Comparison of ENCODE assay signal across 8 mouse cellular contexts in genomic region chr12:24741535-24741934, GRCm38 (mm10). TPM values are rescaled to one million over a fixed set of nuclear protein-coding genes. Genes with fewer than 3 reads are reported as not detected.
DNase-seq lines count a peak whose midpoint lies in the region; ATAC-seq and TF ChIP-seq lines count a peak whose summit lies in the region.
"Not testable (repeated sequence)": the region's sequence is repeated elsewhere in the genome, so short reads cannot be mapped to it uniquely, and the experiment has no call there.

No protein-coding gene starts in this region.

- not testable (repeated sequence) for H3K9ac ChIP-seq in intestine, postnatal 0 days (ENCODE audit: low read depth, low read length); lung, embryonic 14.5 days

- DNase-seq in A20 (ENCODE audit: low read depth, low spot score), result peak; percentile 55
- not testable (repeated sequence) for DNase-seq in G1E (ENCODE audit: low spot score); brain, embryonic 14.5 days (ENCODE audit: low read depth)
- DNase-seq in forelimb bud, embryonic 11.5 days (ENCODE audit: low read depth, low spot score), result peak; percentile 39
- DNase-seq in lung, embryonic 14.5 days, result peak; percentile 42
- DNase-seq in retina, embryonic 14.5 days (ENCODE audit: low spot score), result peak; percentile 48
- peak; percentile 44 for DNase-seq in thymus, postnatal 4 days

- 75% methylated on average over 6 of the region's 6 CpGs for WGBS in intestine, postnatal 0 days
- 60% methylated on average over 6 of the region's 6 CpGs for WGBS in lung, embryonic 14.5 days

- not testable (repeated sequence) for H3K4me3 ChIP-seq in G1E (ENCODE audit: low read depth, low read length); intestine, postnatal 0 days (ENCODE audit: low read depth, low read length); lung, embryonic 14.5 days (ENCODE audit: low read depth, low read length)

- H3K4me2 ChIP-seq in intestine, postnatal 0 days (replicated peaks; ENCODE audit: low read depth); lung, embryonic 14.5 days: not testable (repeated sequence)

- not testable (repeated sequence) for TF ChIP-seq POLR2A in brain, embryonic 14.5 days (IDR thresholded peaks at IDR 0.05; ENCODE audit: borderline replicate concordance, extremely low read depth, insufficient read depth, insufficient read length, poor library complexity, severe bottlenecking)

- H3K27me3 ChIP-seq in G1E (ENCODE audit: insufficient read depth, low read length), result peaks cover 18% of the 10 kb centered on the region
- not testable (repeated sequence) for H3K27me3 ChIP-seq in intestine, postnatal 0 days (replicated peaks; ENCODE audit: control insufficient read depth, insufficient read depth, low read length); lung, embryonic 14.5 days (ENCODE audit: insufficient read depth, low read length)

- TF ChIP-seq CTCF in G1E (IDR thresholded peaks at IDR 0.05; ENCODE audit: low read depth, low read length), result peak; percentile 31; the same call in 1 of the 2 replicates
- peak; percentile 5; the same call in 1 of the 2 replicates for TF ChIP-seq CTCF in brain, embryonic 14.5 days (IDR thresholded peaks at IDR 0.05; ENCODE audit: borderline replicate concordance, extremely low read depth, insufficient read depth, insufficient read length)
- peak; percentile 59 for TF ChIP-seq CTCF in intestine, postnatal 0 days (IDR thresholded peaks at IDR 0.05; ENCODE audit: low read depth)
- peak; percentile 41; the same call in 1 of the 2 replicates for TF ChIP-seq CTCF in lung, embryonic 14.5 days (IDR thresholded peaks at IDR 0.05; ENCODE audit: low read depth)

- not testable (repeated sequence) for H3K36me3 ChIP-seq in G1E (replicated peaks); intestine, postnatal 0 days (ENCODE audit: control insufficient read depth, insufficient read depth); lung, embryonic 14.5 days (ENCODE audit: insufficient read depth)

- ATAC-seq in G1E (ENCODE audit: extremely low read depth, insufficient number of reproducible peaks, low FRiP score, poor library complexity, severe bottlenecking), result peak; percentile 25; the same call in 1 of the 2 replicates
- ATAC-seq in intestine, postnatal 0 days; lung, embryonic 14.5 days (ENCODE audit: insufficient read depth): not testable (repeated sequence)

- H3K27ac ChIP-seq in intestine, postnatal 0 days (ENCODE audit: low read depth, low read length); lung, embryonic 14.5 days (ENCODE audit: low read depth): not testable (repeated sequence)

- not testable (repeated sequence) for H3K4me1 ChIP-seq in G1E (ENCODE audit: insufficient read depth, low read depth, low read length); intestine, postnatal 0 days (replicated peaks; ENCODE audit: control insufficient read depth, insufficient read depth, low read length); lung, embryonic 14.5 days (ENCODE audit: insufficient read depth)

- not testable (repeated sequence) for H3K9me3 ChIP-seq in G1E (replicated peaks); intestine, postnatal 0 days (ENCODE audit: control insufficient read depth); lung, embryonic 14.5 days (ENCODE audit: low read depth, low read length)

RNA-seq across cellular contexts. Expression of gene Rrm2, which starts 33.5 kb away (rescaled TPM):
- total RNA-seq in G1E (2014; fragmentation: Nextera tagmentation) (330 and 343 TPM in 2 replicates), G1E (2017) (304 and 352 TPM in 2 replicates)
- polyA plus RNA-seq in G1E (2012), result 504 and 622 TPM in 2 replicates
- 38.1 and 47.0 TPM in 2 replicates for polyA plus RNA-seq in brain, embryonic 14.5 days (2012; rRNA removed)
- 36.9 and 37.4 TPM in 2 replicates for polyA plus RNA-seq in intestine, postnatal 0 days (2015; fragmentation: Nextera tagmentation; extraction: Ambion mirVana)
- 219 and 221 TPM in 2 replicates for polyA plus RNA-seq in lung, embryonic 14.5 days (2014; fragmentation: Nextera tagmentation; extraction: Ambion mirVana)

RNA-seq across cellular contexts. Expression of gene Cys1, which starts 59.9 kb away (rescaled TPM):
- 1.2 TPM in 1 of 2 replicates, not detected in the other for total RNA-seq in G1E (2014; fragmentation: Nextera tagmentation)
- total RNA-seq in G1E (2017), result 0.12 TPM in 1 of 2 replicates, not detected in the other
- not detected in 2 replicates for polyA plus RNA-seq in G1E (2012)
- 1.5 and 2.2 TPM in 2 replicates for polyA plus RNA-seq in brain, embryonic 14.5 days (2012; rRNA removed)
- polyA plus RNA-seq in intestine, postnatal 0 days (2015; fragmentation: Nextera tagmentation; extraction: Ambion mirVana), result 1.3 and 1.7 TPM in 2 replicates
- polyA plus RNA-seq in lung, embryonic 14.5 days (2014; fragmentation: Nextera tagmentation; extraction: Ambion mirVana), result 1.3 and 2.4 TPM in 2 replicates

Comparison
In these comparisons a context has a peak if more than half of its experiments do, and no peak if none do; other contexts are left out.
1. CTCF ChIP-seq: peak in every context shown above with its lines; median percentile 59 in intestine, postnatal 0 days; 41 in lung, embryonic 14.5 days; 31 in G1E; 5 in brain, embryonic 14.5 days.